Mouse (Mus musculus) lung, embryonic 14.5 days (tissue): Measurements from ENCODE around the gene Capn1. TPM values are rescaled to one million over a fixed set of nuclear protein-coding genes. Genes with fewer than 3 reads are reported as not detected.

ENCODE experiments used
- ATAC-seq: fragments of 200-750 bp; cut with Nextera tagmentation; 2 replicates; pipeline ENCODE4 v1.8.0; 2017; ENCODE audit warnings: mild to moderate bottlenecking, moderate TSS enrichment, moderate library complexity; ENCODE audit not compliant: insufficient read depth
- DNase-seq: peaks from one replicate; pipeline ENCODE4 v3.0.0-alpha.2; 2015
- H3K27ac ChIP-seq: fragments of 300-500 bp; sonication (generic); 2 replicates; pipeline ENCODE4 v1.5.1; 2014; ENCODE audit warnings: low read depth, mild to moderate bottlenecking, moderate library complexity
- H3K27me3 ChIP-seq: fragments of 300-500 bp; sonication (generic); 2 replicates; pipeline ENCODE4 v1.6.1; 2014; ENCODE audit warnings: low read length, control low read depth; ENCODE audit not compliant: insufficient read depth
- H3K36me3 ChIP-seq: fragments of 300-500 bp; sonication (generic); 2 replicates; pipeline ENCODE4 v1.6.1; 2014; ENCODE audit warnings: control low read depth; ENCODE audit not compliant: insufficient read depth
- H3K4me1 ChIP-seq: fragments of 300-500 bp; sonication (generic); 2 replicates; pipeline ENCODE4 v1.6.1; 2014; ENCODE audit warnings: antibody characterized with exemption, control low read depth; ENCODE audit not compliant: insufficient read depth
- H3K4me2 ChIP-seq: fragments of 300-500 bp; sonication (generic); 2 replicates; pipeline ENCODE4 v1.6.1; 2014; ENCODE audit warnings: mild to moderate bottlenecking
- H3K4me3 ChIP-seq: fragments of 300-500 bp; sonication (generic); 2 replicates; pipeline ENCODE4 v1.5.1; 2014; ENCODE audit warnings: low read depth, low read length
- H3K9ac ChIP-seq: fragments of 300-500 bp; sonication (generic); 2 replicates; pipeline ENCODE4 v1.6.1; 2014
- H3K9me3 ChIP-seq: fragments of 300-500 bp; sonication (generic); 2 replicates; pipeline ENCODE4 v1.6.1; 2016; ENCODE audit warnings: low read depth, low read length, control low read depth
- CTCF ChIP-seq: IDR thresholded peaks from 2 replicates; pipeline ENCODE4 v1.5.1; 2016; ENCODE audit warnings: antibody characterized with exemption, low read depth
- WGBS: fragments of 180-500 bp; shearing (Covaris S2); extraction: QIAGEN DNeasy Blood & Tissue Kit; methylation state at CpG from one replicate; pipeline ENCODE4 v1.1.7; 2014; 5-methylcytosine and 5-hydroxymethylcytosine counted together
- polyA plus RNA-seq: library from polyadenylated mRNA; unstranded; fragments of >200 nt; fragmentation: Nextera tagmentation; extraction: Ambion mirVana; gene quantifications from 2 replicates; pipeline ENCODE4 v1.2.1, GENCODE M21; 2014

Capn1 gene
- polyA plus RNA-seq, 1 experiment from 2014 or later: 9.6 TPM

GRCm38 (mm10) chr19:6058513-6058912 lies 42.8 kb upstream of the Capn1 start:
- Histone ChIP-seq H3K36me3 (peaks cover 38% of the 10 kb centered on the region), H3K4me3 (peak overlapping the region; percentile 86), H3K4me1 (peaks cover 12% of the 10 kb centered on the region; the same call in 1 of the 2 replicates), H3K27ac (0 out of 2 replicates have a peak overlapping the region, but pooled peaks have one; percentile 69), H3K4me2 (peak overlapping the region; percentile 74), H3K27me3 (no peaks in the 10 kb centered on the region), H3K9ac (peak overlapping the region; percentile 91), H3K9me3 (no peaks in the 10 kb centered on the region)
- TF ChIP-seq CTCF: no peak
- DNase-seq (no peak), ATAC-seq (peak; percentile 0; the same call in 1 of the 2 replicates)
- WGBS: 29% methylated on average over 5 of the region's 5 CpGs

GRCm38 (mm10) chr19:6057313-6058096 lies 41.8 kb upstream of the Capn1 start, which contains the start of the genes Mrpl49 and Fau:
Gene Mrpl49 (minus strand): TSS chr19:6057785.
Gene Fau (plus strand): TSS chr19:6057844.
- Histone ChIP-seq H3K4me1 (peaks cover 7% of the 10 kb centered on the region; the same call in 1 of the 2 replicates), H3K4me2 (peak within 1 kb of the TSS; percentile 74), H3K36me3 (peaks cover 48% of the 10 kb centered on the region), H3K9ac (peak within 1 kb of the TSS; percentile 91), H3K9me3 (no peaks in the 10 kb centered on the region), H3K27me3 (no peaks in the 10 kb centered on the region), H3K4me3 (peak within 1 kb of the TSS; percentile 86), H3K27ac (peak within 1 kb of the TSS; percentile 69)
- ATAC-seq (peak; percentile 79), DNase-seq (peak; percentile 100)
- no peak for TF ChIP-seq CTCF
- under 1% methylated on average over 63 of the region's 63 CpGs for WGBS

- Histone ChIP-seq H3K27me3 (no peaks in the 10 kb centered on the region), H3K9me3 (no peaks in the 10 kb centered on the region), H3K4me1 (no peaks in the 10 kb centered on the region), H3K4me2 (peak overlapping the region; percentile 74), H3K9ac (peak overlapping the region; percentile 91), H3K4me3 (peak overlapping the region; percentile 86), H3K36me3 (peaks cover 56% of the 10 kb centered on the region), H3K27ac (no peak overlapping the region)
- DNase-seq (no peak), ATAC-seq (no peak)
- no peak for TF ChIP-seq CTCF
- WGBS: 54% methylated on average over 4 of the region's 4 CpGs
Observed at GRCm38 (mm10) chr19:6056696-6057095, 41.0 kb upstream of the Capn1 start.

GRCm38 (mm10) chr19:6054296-6054695 lies 38.6 kb upstream of the Capn1 start:
- Histone ChIP-seq H3K27me3 (no peaks in the 10 kb centered on the region), H3K36me3 (peaks cover 74% of the 10 kb centered on the region), H3K9ac (no peak overlapping the region), H3K4me1 (no peaks in the 10 kb centered on the region), H3K4me2 (no peak overlapping the region), H3K27ac (no peak overlapping the region), H3K9me3 (no peaks in the 10 kb centered on the region), H3K4me3 (no peak overlapping the region)
- WGBS: 82% methylated on average over 5 of the region's 5 CpGs
- no peak for TF ChIP-seq CTCF
- DNase-seq: no peak
- no peak for ATAC-seq

- Histone ChIP-seq H3K9ac (no peak overlapping the region), H3K4me3 (no peak overlapping the region), H3K4me1 (peaks cover 5% of the 10 kb centered on the region; the same call in 1 of the 2 replicates), H3K36me3 (peaks cover 81% of the 10 kb centered on the region), H3K4me2 (no peak overlapping the region), H3K9me3 (no peaks in the 10 kb centered on the region), H3K27me3 (no peaks in the 10 kb centered on the region), H3K27ac (no peak overlapping the region)
- no peak for DNase-seq
- ATAC-seq: no peak
- no peak for TF ChIP-seq CTCF
- WGBS: 73% methylated on average over 7 of the region's 7 CpGs
Observed at GRCm38 (mm10) chr19:6052516-6052915, 36.8 kb upstream of the Capn1 start.

GRCm38 (mm10) chr19:6048681-6049410 lies 33.1 kb upstream of the Capn1 start:
- no peak overlapping the region for H3K4me3 ChIP-seq
- H3K4me2 ChIP-seq: no peak overlapping the region; the same call in 1 of the 2 replicates

GRCm38 (mm10) chr19:6047899-6048166 lies 32.1 kb upstream of the Capn1 start:
- DNase-seq (no peak), ATAC-seq (no peak)
- peak overlapping the region; percentile 92 for H3K9ac ChIP-seq
- 0 out of 2 replicates have a peak overlapping the region, but pooled peaks have one; percentile 99 for H3K27ac ChIP-seq
- 75% methylated on average over 8 of the region's 8 CpGs for WGBS
- peaks cover 6% of the 10 kb centered on the region; the same call in 1 of the 2 replicates for H3K4me1 ChIP-seq
- peaks cover 50% of the 10 kb centered on the region for H3K36me3 ChIP-seq
- peak overlapping the region; percentile 94 for H3K4me3 ChIP-seq
- peak overlapping the region; percentile 78 for H3K4me2 ChIP-seq
- no peak for TF ChIP-seq CTCF
- no peaks in the 10 kb centered on the region for H3K27me3 ChIP-seq
- H3K9me3 ChIP-seq: no peaks in the 10 kb centered on the region

More at GRCm38 (mm10) chr19:6048681-6049410, 33.1 kb upstream of the Capn1 start:
- peaks cover 60% of the 10 kb centered on the region for H3K36me3 ChIP-seq
- no peak overlapping the region for H3K27ac ChIP-seq
- 87% methylated on average over 11 of the region's 11 CpGs for WGBS
- no peak for TF ChIP-seq CTCF
- no peaks in the 10 kb centered on the region for H3K27me3 ChIP-seq
- ATAC-seq: no peak
- no peak for DNase-seq
- peaks cover 6% of the 10 kb centered on the region; the same call in 1 of the 2 replicates for H3K4me1 ChIP-seq
- H3K9ac ChIP-seq: no peak overlapping the region
- no peaks in the 10 kb centered on the region for H3K9me3 ChIP-seq
